Mouse (Mus musculus) MEL (cell line): Measurements from ENCODE around the gene Nr6a1.

ENCODE experiments used
- CHD1 ChIP-seq: IDR thresholded peaks from 2 replicates; pipeline ENCODE4 v1.6.1; 2012; ENCODE audit warnings: low read depth, mild to moderate bottlenecking, inconsistent platforms, low read length, improper control_type of control experiment
- CTCF ChIP-seq, 3 experiments: IDR thresholded peaks in 2 of 3; conservative IDR thresholded peaks in 1 of 3; 2 replicates each; pipeline ENCODE4 v1.5.1; 2011 to 2012; ENCODE audit warnings: low read length in 3 of 3, low read depth in 2 of 3, mild to moderate bottlenecking in 2 of 3, improper control_type of control experiment in 1 of 3, inconsistent platforms in 1 of 3, mixed read lengths in 1 of 3, moderate library complexity in 1 of 3; ENCODE audit not compliant: control insufficient read depth in 1 of 3, insufficient read depth in 1 of 3, poor library complexity in 1 of 3, severe bottlenecking in 1 of 3
- EP300 ChIP-seq, 2 experiments: IDR thresholded peaks; 2 replicates each; pipeline ENCODE4 v1.6.1; 2011; ENCODE audit warnings: improper control_type of control experiment in 2 of 2, low read length in 2 of 2, low read depth in 1 of 2, mild to moderate bottlenecking in 1 of 2
- MEF2A ChIP-seq: IDR thresholded peaks from 2 replicates; pipeline ENCODE4 v1.6.1; 2014; ENCODE audit warnings: low read depth, mild to moderate bottlenecking, inconsistent platforms, low read length, improper control_type of control experiment; ENCODE audit not compliant: poor library complexity, insufficient replicate concordance, severe bottlenecking; ENCODE audit errors: extremely low read depth
- POLR2A ChIP-seq, 2 experiments: IDR thresholded peaks; 2 replicates each; pipeline ENCODE4 v1.6.1; 2011 to 2012; ENCODE audit warnings: low read length in 2 of 2, mild to moderate bottlenecking in 2 of 2, control low read depth in 1 of 2, improper control_type of control experiment in 1 of 2, low read depth in 1 of 2, moderate library complexity in 1 of 2; ENCODE audit not compliant: control insufficient read depth in 1 of 2, insufficient read depth in 1 of 2, poor library complexity in 1 of 2
- TBP ChIP-seq: IDR thresholded peaks from 2 replicates; pipeline ENCODE4 v1.8.0; 2011; ENCODE audit warnings: low read depth, low read length, improper control_type of control experiment
- UBTF ChIP-seq: IDR thresholded peaks from 2 replicates; pipeline ENCODE4 v1.6.1; 2012; ENCODE audit warnings: low read depth, mild to moderate bottlenecking, inconsistent platforms, low read length, improper control_type of control experiment, moderate library complexity, borderline replicate concordance; ENCODE audit not compliant: insufficient read depth
- USF1 ChIP-seq: IDR thresholded peaks from 2 replicates; pipeline ENCODE4 v1.6.1; 2014; ENCODE audit warnings: low read depth, mild to moderate bottlenecking, inconsistent platforms, low read length, improper control_type of control experiment, moderate library complexity
- USF2 ChIP-seq, 2 experiments: IDR thresholded peaks; 2 replicates each; pipeline ENCODE4 v1.6.1; 2011 to 2012; ENCODE audit warnings: improper control_type of control experiment in 2 of 2, low read length in 2 of 2, borderline replicate concordance in 1 of 2, inconsistent platforms in 1 of 2, low read depth in 1 of 2, mild to moderate bottlenecking in 1 of 2; ENCODE audit not compliant: insufficient read depth in 1 of 2
- ZNF384 ChIP-seq: IDR thresholded peaks from 2 replicates; pipeline ENCODE4 v1.6.1; 2012; ENCODE audit warnings: low read depth, mild to moderate bottlenecking, inconsistent platforms, low read length, improper control_type of control experiment

DNA sequence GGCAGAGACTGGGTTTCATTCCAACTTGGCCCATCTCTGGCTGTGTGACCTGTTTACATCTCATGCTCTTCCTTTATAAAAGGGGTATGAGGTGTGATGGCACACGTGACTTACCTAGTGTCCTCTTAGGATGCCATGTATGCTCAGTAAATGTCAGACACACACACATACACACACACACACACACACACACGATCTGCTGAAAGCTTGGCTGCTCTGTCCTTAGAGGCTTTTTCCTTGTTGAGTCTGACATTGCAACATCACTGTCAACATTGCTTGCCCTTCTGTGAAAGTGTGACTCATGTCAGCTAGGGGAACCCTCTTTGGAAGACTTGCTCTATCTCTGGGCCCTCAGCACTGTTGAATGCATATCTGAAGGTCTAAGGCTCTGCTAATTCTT, 210.1 kb downstream of the Nr6a1 start:
- no peak for TF ChIP-seq CHD1
- TF ChIP-seq CTCF (IDR thresholded peaks at IDR 0.05 in 2 of 3, conservative IDR thresholded peaks at IDR 0.05 in 1 of 3; ENCODE audit: control insufficient read depth in 1 of 3, insufficient read depth in 1 of 3, low read depth in 2 of 3, low read length in 3 of 3, poor library complexity in 1 of 3, severe bottlenecking in 1 of 3) = no peak
- TF ChIP-seq MEF2A = no peak
- TF ChIP-seq TBP = no peak
- no peak for TF ChIP-seq ZNF384
- TF ChIP-seq UBTF = no peak
- no peak for TF ChIP-seq USF2 (IDR thresholded peaks at IDR 0.05; ENCODE audit: borderline replicate concordance in 1 of 2, insufficient read depth in 1 of 2, low read depth in 1 of 2, low read length in 2 of 2)
- no peak for TF ChIP-seq EP300 (IDR thresholded peaks at IDR 0.05; ENCODE audit: low read depth in 1 of 2, low read length in 2 of 2)
- no peak for TF ChIP-seq POLR2A (IDR thresholded peaks at IDR 0.05; ENCODE audit: control insufficient read depth in 1 of 2, insufficient read depth in 1 of 2, low read depth in 1 of 2, low read length in 2 of 2, poor library complexity in 1 of 2)
- TF ChIP-seq USF1 = no peak
